Mouse (Mus musculus) kidney, embryonic 14.5 days (tissue): ENCODE results near the gene Lrrc51. TPM values are rescaled to one million over a fixed set of nuclear protein-coding genes. Genes with fewer than 3 reads are reported as not detected.
"Not testable (repeated sequence)": the region's sequence is repeated elsewhere in the genome, so short reads cannot be mapped to it uniquely, and the experiment has no call there.

ENCODE experiments used
- ATAC-seq: fragments of 200-750 bp; cut with Nextera tagmentation; 2 replicates; pipeline ENCODE4 v1.8.0; 2017; ENCODE audit warnings: moderate number of reproducible peaks, mild to moderate bottlenecking, moderate TSS enrichment, moderate library complexity; ENCODE audit not compliant: low FRiP score, low TSS enrichment
- H3K27ac ChIP-seq: fragments of 300-500 bp; sonication (generic); 2 replicates; pipeline ENCODE4 v1.5.1; 2014; ENCODE audit warnings: low read depth, mild to moderate bottlenecking, low read length, moderate library complexity, mixed read lengths
- H3K27me3 ChIP-seq: fragments of 300-500 bp; sonication (generic); 2 replicates; pipeline ENCODE4 v1.6.1; 2014; ENCODE audit warnings: mild to moderate bottlenecking, low read length; ENCODE audit not compliant: control insufficient read depth, insufficient read depth
- H3K36me3 ChIP-seq: fragments of 300-500 bp; sonication (generic); 2 replicates; pipeline ENCODE4 v1.6.1; 2014; ENCODE audit warnings: low read length, mixed read lengths; ENCODE audit not compliant: control insufficient read depth, insufficient read depth
- H3K4me1 ChIP-seq: fragments of 300-500 bp; sonication (generic); 2 replicates; pipeline ENCODE4 v1.6.1; 2014; ENCODE audit warnings: low read length, mixed read lengths; ENCODE audit not compliant: control insufficient read depth, insufficient read depth
- H3K4me2 ChIP-seq: fragments of 300-500 bp; sonication (generic); replicated peaks from 2 replicates; pipeline ENCODE4 v1.6.1; 2014; ENCODE audit warnings: low read depth, mild to moderate bottlenecking, low read length
- H3K4me3 ChIP-seq: fragments of 300-500 bp; sonication (generic); 2 replicates; pipeline ENCODE4 v1.5.1; 2014; ENCODE audit warnings: mild to moderate bottlenecking, low read length
- H3K9ac ChIP-seq: fragments of 300-500 bp; sonication (generic); 2 replicates; pipeline ENCODE4 v1.6.1; 2014; ENCODE audit warnings: low read depth, mild to moderate bottlenecking, low read length, moderate library complexity
- H3K9me3 ChIP-seq: fragments of 300-500 bp; sonication (generic); 2 replicates; pipeline ENCODE4 v1.6.1; 2016; ENCODE audit warnings: low read length; ENCODE audit not compliant: control insufficient read depth
- WGBS: fragments of 180-500 bp; shearing (Covaris S2); extraction: QIAGEN DNeasy Blood & Tissue Kit; methylation state at CpG from one replicate; pipeline ENCODE4 v1.1.7; 2014; 5-methylcytosine and 5-hydroxymethylcytosine counted together
- polyA plus RNA-seq: library from polyadenylated mRNA; unstranded; fragments of >200 nt; fragmentation: Nextera tagmentation; extraction: Ambion mirVana; gene quantifications from 2 replicates; pipeline ENCODE4 v1.2.1, GENCODE M21; 2014

Lrrc51 gene
- polyA plus RNA-seq, 1 experiment from 2014 or later = 10.0 TPM

GRCm38 (mm10) chr7:101933300-101933699, 395 bp downstream of the Lrrc51 start:
- 6% methylated on average over 15 of the region's 15 CpGs for WGBS
- no peak; the same call in 1 of the 2 replicates for ATAC-seq

GRCm38 (mm10) chr7:101932551-101932950, 1.1 kb downstream of the Lrrc51 start:
- H3K4me3 ChIP-seq = peak overlapping the region; percentile 89; the same call in 1 of the 2 replicates
- no peaks in the 10 kb centered on the region for H3K27me3 ChIP-seq
- H3K4me1 ChIP-seq = peaks cover 10% of the 10 kb centered on the region; the same call in 1 of the 2 replicates
- ATAC-seq = no peak
- no peaks in the 10 kb centered on the region for H3K36me3 ChIP-seq
- H3K9ac ChIP-seq = no peak overlapping the region
- 85% methylated on average over 1 of the region's 1 CpGs for WGBS
- H3K27ac ChIP-seq = no peak overlapping the region
- no peaks in the 10 kb centered on the region for H3K9me3 ChIP-seq
- H3K4me2 ChIP-seq = peak overlapping the region; percentile 56; the same call in 1 of the 2 replicates

More at GRCm38 (mm10) chr7:101933300-101933699, 395 bp downstream of the Lrrc51 start:
- peak overlapping the region; percentile 89 for H3K4me3 ChIP-seq
- H3K27me3 ChIP-seq = no peaks in the 10 kb centered on the region
- H3K9me3 ChIP-seq = no peaks in the 10 kb centered on the region
- peak overlapping the region; percentile 56 for H3K4me2 ChIP-seq
- H3K4me1 ChIP-seq = peaks cover 10% of the 10 kb centered on the region; the same call in 1 of the 2 replicates
- H3K36me3 ChIP-seq = no peaks in the 10 kb centered on the region
- no peak overlapping the region; the same call in 1 of the 2 replicates for H3K27ac ChIP-seq
- peak overlapping the region; percentile 84 for H3K9ac ChIP-seq

- H3K36me3 ChIP-seq = no peaks in the 10 kb centered on the region
- no peaks in the 10 kb centered on the region; the same call in 1 of the 2 replicates for H3K4me1 ChIP-seq
- no peak overlapping the region for H3K27ac ChIP-seq
- H3K9me3 ChIP-seq = no peaks in the 10 kb centered on the region
- no peaks in the 10 kb centered on the region for H3K27me3 ChIP-seq
- 87% methylated on average over 3 of the region's 3 CpGs for WGBS
- no peak for ATAC-seq
- no peak overlapping the region for H3K9ac ChIP-seq
- H3K4me2 ChIP-seq = no peak overlapping the region
- no peak overlapping the region for H3K4me3 ChIP-seq
These were observed 5.6 kb downstream of the Lrrc51 start for GRCm38 (mm10) chr7:101928093-101928492.

GRCm38 (mm10) chr7:101925892-101926291, 7.8 kb downstream of the Lrrc51 start:
- not testable (repeated sequence) for H3K9ac ChIP-seq, H3K36me3 ChIP-seq, H3K4me3 ChIP-seq, ATAC-seq, H3K9me3 ChIP-seq, H3K4me1 ChIP-seq, H3K27ac ChIP-seq, H3K27me3 ChIP-seq, H3K4me2 ChIP-seq

- H3K9me3 ChIP-seq = no peaks in the 10 kb centered on the region
- no peaks in the 10 kb centered on the region for H3K27me3 ChIP-seq
- H3K36me3 ChIP-seq = peaks cover 14% of the 10 kb centered on the region
- H3K9ac ChIP-seq = no peak overlapping the region
- WGBS = 24% methylated on average over 1 of the region's 1 CpGs
- peak; percentile 58; the same call in 1 of the 2 replicates for ATAC-seq
- no peak overlapping the region for H3K4me3 ChIP-seq
- no peak overlapping the region for H3K4me2 ChIP-seq
- no peaks in the 10 kb centered on the region for H3K4me1 ChIP-seq
- H3K27ac ChIP-seq = no peak overlapping the region
These were observed 15.6 kb downstream of the Lrrc51 start for GRCm38 (mm10) chr7:101918071-101918470.

GRCm38 (mm10) chr7:101911982-101912381, 21.7 kb downstream of the Lrrc51 start:
- ATAC-seq = no peak
- WGBS = 59% methylated on average over 3 of the region's 3 CpGs
- Histone ChIP-seq H3K27ac (no peak overlapping the region), H3K36me3 (peaks cover 54% of the 10 kb centered on the region), H3K4me1 (peaks cover 6% of the 10 kb centered on the region), H3K4me2 (no peak overlapping the region), H3K9ac (no peak overlapping the region), H3K9me3 (no peaks in the 10 kb centered on the region), H3K27me3 (no peaks in the 10 kb centered on the region), H3K4me3 (no peak overlapping the region)

- no peak overlapping the region for H3K27ac ChIP-seq
- H3K9me3 ChIP-seq = no peaks in the 10 kb centered on the region
- 92% methylated on average over 4 of the region's 4 CpGs for WGBS
- H3K4me3 ChIP-seq = no peak overlapping the region
- no peaks in the 10 kb centered on the region for H3K27me3 ChIP-seq
- H3K9ac ChIP-seq = no peak overlapping the region
- peaks cover 54% of the 10 kb centered on the region for H3K36me3 ChIP-seq
- peaks cover 14% of the 10 kb centered on the region for H3K4me1 ChIP-seq
- no peak overlapping the region for H3K4me2 ChIP-seq
- ATAC-seq = no peak
These were observed 23.6 kb downstream of the Lrrc51 start for GRCm38 (mm10) chr7:101910138-101910537.

- peaks cover 43% of the 10 kb centered on the region for H3K36me3 ChIP-seq
- no peak for ATAC-seq
- H3K9me3 ChIP-seq = no peaks in the 10 kb centered on the region
- no peak overlapping the region for H3K27ac ChIP-seq
- no peak overlapping the region for H3K9ac ChIP-seq
- H3K4me1 ChIP-seq = peaks cover 18% of the 10 kb centered on the region
- no peak overlapping the region for H3K4me3 ChIP-seq
- WGBS = 80% methylated on average over 4 of the region's 4 CpGs
- no peak overlapping the region for H3K4me2 ChIP-seq
- no peaks in the 10 kb centered on the region for H3K27me3 ChIP-seq
These were observed 25.3 kb downstream of the Lrrc51 start for GRCm38 (mm10) chr7:101908367-101908766.

GRCm38 (mm10) chr7:101906696-101907095, 27.0 kb downstream of the Lrrc51 start:
- Histone ChIP-seq H3K4me3 (peak overlapping the region; percentile 54), H3K27me3 (no peaks in the 10 kb centered on the region), H3K4me2 (peak overlapping the region; percentile 63), H3K27ac (no peak overlapping the region), H3K36me3 (peaks cover 27% of the 10 kb centered on the region), H3K4me1 (peaks cover 18% of the 10 kb centered on the region), H3K9me3 (0 out of 2 replicates have a peak, but pooled peaks cover 3% of the 10 kb centered on the region), H3K9ac (peak overlapping the region; percentile 81)
- no peak for ATAC-seq
- 63% methylated on average over 8 of the region's 8 CpGs for whole genome bisulfite sequencing
